Mouse (Mus musculus): Measurements from ENCODE around the gene Atp1b1. TPM values are rescaled to one million over a fixed set of nuclear protein-coding genes. Genes with fewer than 3 reads are reported as not detected.

Gene Atp1b1
- polyA plus RNA-seq, 1 experiment from 2014 or later: 227 TPM

GRCm38 (mm10) chr1:164413608-164414007 lies 44.5 kb downstream of the Atp1b1 start:
- H3K9me3 ChIP-seq (ENCODE audit: control insufficient read depth): no peaks in the 10 kb centered on the region
- no peak overlapping the region for H3K4me3 ChIP-seq (ENCODE audit: low read depth, low read length)
- H3K9ac ChIP-seq (ENCODE audit: low read depth, low read length): no peak overlapping the region
- no peak for ATAC-seq
- H3K4me1 ChIP-seq (replicated peaks; ENCODE audit: control insufficient read depth, insufficient read depth, low read length): peaks cover 2% of the 10 kb centered on the region; the same call in 1 of the 2 replicates
- H3K27me3 ChIP-seq (replicated peaks; ENCODE audit: control insufficient read depth, insufficient read depth, low read length): no peaks in the 10 kb centered on the region
- H3K4me2 ChIP-seq (replicated peaks; ENCODE audit: low read depth): no peak overlapping the region
- no peaks in the 10 kb centered on the region for H3K36me3 ChIP-seq (ENCODE audit: control insufficient read depth, insufficient read depth)
- no peak for TF ChIP-seq CTCF (IDR thresholded peaks at IDR 0.05; ENCODE audit: low read depth)
- 72% methylated on average over 11 of the region's 11 CpGs for WGBS
- no peak overlapping the region for H3K27ac ChIP-seq (ENCODE audit: low read depth, low read length)

DNA sequence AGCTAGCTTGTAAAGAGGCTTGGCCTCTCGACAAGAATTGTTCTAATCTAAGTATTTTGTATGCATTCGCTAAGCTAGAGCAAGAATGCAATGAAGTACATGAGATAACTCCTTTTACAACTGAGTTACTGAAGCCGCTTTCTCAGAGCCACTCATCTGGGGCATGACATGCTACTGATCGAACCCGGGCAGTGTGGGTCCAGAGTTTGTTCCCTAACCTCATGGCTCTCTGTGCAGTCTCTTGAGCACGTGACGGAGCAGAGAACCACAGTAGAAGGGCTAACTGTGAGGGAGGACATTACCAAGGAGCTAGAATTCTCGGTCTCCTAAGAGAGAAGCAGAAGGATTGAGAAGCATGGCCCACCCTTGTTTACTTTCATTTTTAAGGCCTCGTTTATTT lies 45.2 kb downstream of the Atp1b1 start:
- H3K27me3 ChIP-seq (replicated peaks; ENCODE audit: control insufficient read depth, insufficient read depth, low read length): no peaks in the 10 kb centered on the region
- no peak overlapping the region for H3K4me2 ChIP-seq (replicated peaks; ENCODE audit: low read depth)
- H3K4me3 ChIP-seq (ENCODE audit: low read depth, low read length): no peak overlapping the region
- no peak for TF ChIP-seq CTCF (IDR thresholded peaks at IDR 0.05; ENCODE audit: low read depth)
- H3K36me3 ChIP-seq (ENCODE audit: control insufficient read depth, insufficient read depth): no peaks in the 10 kb centered on the region
- H3K4me1 ChIP-seq (replicated peaks; ENCODE audit: control insufficient read depth, insufficient read depth, low read length): 0 out of 2 replicates have a peak, but pooled peaks cover 2% of the 10 kb centered on the region
- no peaks in the 10 kb centered on the region for H3K9me3 ChIP-seq (ENCODE audit: control insufficient read depth)
- no peak overlapping the region for H3K27ac ChIP-seq (ENCODE audit: low read depth, low read length)
- ATAC-seq: no peak
- no peak overlapping the region for H3K9ac ChIP-seq (ENCODE audit: low read depth, low read length)
- WGBS: 59% methylated on average over 9 of the region's 9 CpGs

DNA sequence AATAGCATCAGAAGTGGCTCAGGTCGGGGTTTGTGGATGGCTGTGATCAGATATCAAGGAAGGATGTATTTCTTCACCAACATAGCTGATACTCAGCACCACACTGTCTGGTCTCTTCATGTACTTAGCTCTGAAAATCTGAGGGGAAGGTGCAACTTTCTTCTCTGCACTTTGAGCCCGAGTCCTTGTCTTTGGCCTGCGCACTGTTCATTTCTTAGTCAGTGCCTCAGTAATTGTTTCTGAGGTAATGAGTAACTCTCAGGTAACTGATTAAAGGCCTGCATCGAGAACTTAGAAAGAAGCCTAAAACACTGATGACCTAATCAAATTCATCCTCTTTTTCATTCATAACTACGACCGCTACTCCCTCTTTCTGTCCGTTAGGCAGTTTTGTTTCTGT lies 46.8 kb downstream of the Atp1b1 start:
- no peak for TF ChIP-seq CTCF (IDR thresholded peaks at IDR 0.05; ENCODE audit: low read depth)
- Histone ChIP-seq H3K9ac (ENCODE audit: low read depth, low read length) (no peak overlapping the region), H3K4me1 (replicated peaks; ENCODE audit: control insufficient read depth, insufficient read depth, low read length) (0 out of 2 replicates have a peak, but pooled peaks cover 2% of the 10 kb centered on the region), H3K4me3 (ENCODE audit: low read depth, low read length) (no peak overlapping the region), H3K27me3 (replicated peaks; ENCODE audit: control insufficient read depth, insufficient read depth, low read length) (no peaks in the 10 kb centered on the region), H3K9me3 (ENCODE audit: control insufficient read depth) (no peaks in the 10 kb centered on the region), H3K4me2 (replicated peaks; ENCODE audit: low read depth) (no peak overlapping the region), H3K36me3 (ENCODE audit: control insufficient read depth, insufficient read depth) (no peaks in the 10 kb centered on the region), H3K27ac (ENCODE audit: low read depth, low read length) (peak overlapping the region; percentile 54; the same call in 1 of the 2 replicates)
- peak; percentile 63 for ATAC-seq
- WGBS: 35% methylated on average over 7 of the region's 7 CpGs

GRCm38 (mm10) chr1:164408655-164409054 lies 49.5 kb downstream of the Atp1b1 start:
- ATAC-seq: no peak
- WGBS: 78% methylated on average over 2 of the region's 2 CpGs
- no peak overlapping the region for H3K9ac ChIP-seq (ENCODE audit: low read depth, low read length)
- H3K4me3 ChIP-seq (ENCODE audit: low read depth, low read length): no peak overlapping the region
- H3K4me2 ChIP-seq (replicated peaks; ENCODE audit: low read depth): no peak overlapping the region
- TF ChIP-seq CTCF (IDR thresholded peaks at IDR 0.05; ENCODE audit: low read depth): no peak
- H3K36me3 ChIP-seq (ENCODE audit: control insufficient read depth, insufficient read depth): no peaks in the 10 kb centered on the region; the same call in 1 of the 2 replicates
- peaks cover 11% of the 10 kb centered on the region; the same call in 1 of the 2 replicates for H3K4me1 ChIP-seq (replicated peaks; ENCODE audit: control insufficient read depth, insufficient read depth, low read length)
- no peaks in the 10 kb centered on the region for H3K9me3 ChIP-seq (ENCODE audit: control insufficient read depth)
- H3K27ac ChIP-seq (ENCODE audit: low read depth, low read length): no peak overlapping the region
- no peaks in the 10 kb centered on the region for H3K27me3 ChIP-seq (replicated peaks; ENCODE audit: control insufficient read depth, insufficient read depth, low read length)

DNA sequence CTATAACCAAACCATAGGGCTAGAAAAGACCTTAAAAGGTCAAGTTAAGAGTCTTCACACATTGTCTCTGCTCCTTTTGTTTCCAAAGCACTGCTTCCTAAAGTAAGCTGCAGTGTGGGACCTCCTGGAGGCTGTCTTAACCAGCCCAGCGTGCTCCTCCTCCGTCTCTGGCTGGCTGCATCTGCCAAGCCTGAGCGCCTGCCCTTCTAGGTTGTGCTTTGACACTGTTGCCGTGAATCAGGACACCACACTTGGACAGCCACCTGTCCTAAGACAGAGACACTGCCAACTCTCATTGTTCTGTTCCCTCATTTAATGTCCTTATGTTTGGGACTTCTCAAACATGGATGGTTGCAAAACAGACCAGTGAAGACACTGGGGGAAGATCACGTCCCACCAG lies 51.6 kb downstream of the Atp1b1 start:
- H3K4me3 ChIP-seq (ENCODE audit: low read depth, low read length): no peak overlapping the region
- peaks cover 11% of the 10 kb centered on the region; the same call in 1 of the 2 replicates for H3K4me1 ChIP-seq (replicated peaks; ENCODE audit: control insufficient read depth, insufficient read depth, low read length)
- no peaks in the 10 kb centered on the region for H3K27me3 ChIP-seq (replicated peaks; ENCODE audit: control insufficient read depth, insufficient read depth, low read length)
- H3K4me2 ChIP-seq (replicated peaks; ENCODE audit: low read depth): no peak overlapping the region
- H3K36me3 ChIP-seq (ENCODE audit: control insufficient read depth, insufficient read depth): peaks cover 3% of the 10 kb centered on the region; the same call in 1 of the 2 replicates
- WGBS: 72% methylated on average over 5 of the region's 5 CpGs
- no peak for TF ChIP-seq CTCF (IDR thresholded peaks at IDR 0.05; ENCODE audit: low read depth)
- no peak for ATAC-seq
- no peak overlapping the region for H3K9ac ChIP-seq (ENCODE audit: low read depth, low read length)
- H3K27ac ChIP-seq (ENCODE audit: low read depth, low read length): no peak overlapping the region
- H3K9me3 ChIP-seq (ENCODE audit: control insufficient read depth): no peaks in the 10 kb centered on the region

GRCm38 (mm10) chr1:164405385-164405802 lies 52.8 kb downstream of the Atp1b1 start:
- peaks cover 3% of the 10 kb centered on the region; the same call in 1 of the 2 replicates for H3K36me3 ChIP-seq (ENCODE audit: control insufficient read depth, insufficient read depth)
- H3K4me1 ChIP-seq (replicated peaks; ENCODE audit: control insufficient read depth, insufficient read depth, low read length): peaks cover 9% of the 10 kb centered on the region; the same call in 1 of the 2 replicates
- H3K27me3 ChIP-seq (replicated peaks; ENCODE audit: control insufficient read depth, insufficient read depth, low read length): no peaks in the 10 kb centered on the region
- WGBS: 6% methylated on average over 5 of the region's 5 CpGs
- no peaks in the 10 kb centered on the region for H3K9me3 ChIP-seq (ENCODE audit: control insufficient read depth)
- no peak overlapping the region for H3K4me3 ChIP-seq (ENCODE audit: low read depth, low read length)
- ATAC-seq: peak; percentile 93
- TF ChIP-seq CTCF (IDR thresholded peaks at IDR 0.05; ENCODE audit: low read depth): no peak
- peak overlapping the region; percentile 52; the same call in 1 of the 2 replicates for H3K27ac ChIP-seq (ENCODE audit: low read depth, low read length)
- 0 out of 2 replicates have a peak overlapping the region, but pooled peaks have one; percentile 17 for H3K4me2 ChIP-seq (replicated peaks; ENCODE audit: low read depth)
- no peak overlapping the region for H3K9ac ChIP-seq (ENCODE audit: low read depth, low read length)
